Mouse (Mus musculus) gastrocnemius, postnatal 14 days (tissue): Measurements from ENCODE around the gene Cwc27. TPM values are rescaled to one million over a fixed set of nuclear protein-coding genes. Genes with fewer than 3 reads are reported as not detected.

Source experiments
- DNase-seq: peaks from one replicate; pipeline ENCODE4 v3.0.0; 2021; ENCODE audit warnings: mixed read lengths
- intact Hi-C: fragments of 180-260 bp; cut with DNase I; formaldehyde crosslinking; loops from one replicate; pipeline ENCODE4 v1.15.1; 2025; ENCODE audit warnings: low total_unique reads
- total RNA-seq, 2 experiments: library from RNA; stranded (reverse); gene quantifications; 2 replicates each; pipeline ENCODE4 v1.2.3; 2021

Cwc27 gene
- total RNA-seq, 2 experiments from 2014 or later = 10.2 to 10.3 TPM

- intact Hi-C loops = no loop called here
Measured at GRCm38 (mm10) chr13:104792184-104792583, 24.8 kb downstream of the Cwc27 start, which contains the start of gene Srek1ip1. TSS of gene Srek1ip1 (plus strand) at chr13:104792484.

GRCm38 (mm10) chr13:104789663-104790062 is 27.3 kb downstream of the Cwc27 start:
- intact Hi-C loops = loop anchor here (5.0 kb wide), 1 partner anchor 507 kb away; no protein-coding TSS in a partner anchor
- DNase-seq = no peak

More at GRCm38 (mm10) chr13:104792184-104792583, 24.8 kb downstream of the Cwc27 start, which contains the start of gene Srek1ip1:
- DNase-seq = no peak

- intact Hi-C loops = loop anchor here (5.0 kb wide), 1 partner anchor 505 kb away; no protein-coding TSS in a partner anchor
- DNase-seq = no peak
Measured at GRCm38 (mm10) chr13:104787260-104787659, 29.7 kb downstream of the Cwc27 start.

- no peak for DNase-seq
- intact Hi-C loops = no loop called here
Measured at GRCm38 (mm10) chr13:104779104-104779670, 37.8 kb downstream of the Cwc27 start.

GRCm38 (mm10) chr13:104763193-104763592 is 53.7 kb downstream of the Cwc27 start:
- DNase-seq = no peak
- intact Hi-C loops = no loop called here

GRCm38 (mm10) chr13:104762401-104762800 is 54.5 kb downstream of the Cwc27 start:
- intact Hi-C loops = no loop called here
- no peak for DNase-seq

- intact Hi-C loops = no loop called here
- DNase-seq = no peak
Measured at GRCm38 (mm10) chr13:104759381-104759780, 57.6 kb downstream of the Cwc27 start.

GRCm38 (mm10) chr13:104747032-104747431 is 69.9 kb downstream of the Cwc27 start:
- intact Hi-C loops = no loop called here
- no peak for DNase-seq

GRCm38 (mm10) chr13:104742866-104743265 is 74.1 kb downstream of the Cwc27 start:
- DNase-seq = no peak
- intact Hi-C loops = no loop called here

GRCm38 (mm10) chr13:104729261-104730046 is 87.5 kb downstream of the Cwc27 start:
- intact Hi-C loops = no loop called here
- no peak for DNase-seq

- DNase-seq = no peak
- intact Hi-C loops = no loop called here
Measured at GRCm38 (mm10) chr13:104727681-104728080, 89.3 kb downstream of the Cwc27 start.

- intact Hi-C loops = no loop called here
- no peak for DNase-seq
Measured at GRCm38 (mm10) chr13:104720133-104720532, 96.8 kb downstream of the Cwc27 start.

- DNase-seq = no peak
- intact Hi-C loops = no loop called here
Measured at GRCm38 (mm10) chr13:104694612-104695355, 122.2 kb downstream of the Cwc27 start.

GRCm38 (mm10) chr13:104692710-104693109 is 124.2 kb downstream of the Cwc27 start:
- intact Hi-C loops = no loop called here
- no peak for DNase-seq

- DNase-seq = no peak
- intact Hi-C loops = no loop called here
Measured at GRCm38 (mm10) chr13:104685537-104685936, 131.4 kb downstream of the Cwc27 start.

- DNase-seq = no peak
- intact Hi-C loops = loop anchor here (5.0 kb wide), 1 partner anchor 397 kb away; the partner anchor contains the start of gene Adamts6
Measured at GRCm38 (mm10) chr13:104684361-104685011, 132.5 kb downstream of the Cwc27 start.

GRCm38 (mm10) chr13:104681212-104681611 is 135.7 kb downstream of the Cwc27 start:
- DNase-seq = no peak
- intact Hi-C loops = loop anchor here (5.0 kb wide), 1 partner anchor 394 kb away; the partner anchor contains the start of gene Adamts6

GRCm38 (mm10) chr13:104661188-104661587 is 155.8 kb downstream of the Cwc27 start:
- DNase-seq = no peak

GRCm38 (mm10) chr13:104660042-104660680 is 156.8 kb downstream of the Cwc27 start:
- no peak for DNase-seq
- intact Hi-C loops = no loop called here

More at GRCm38 (mm10) chr13:104661188-104661587, 155.8 kb downstream of the Cwc27 start:
- intact Hi-C loops = no loop called here
